Mouse (Mus musculus): ENCODE data around the gene Rpl4. TPM values are rescaled to one million over a fixed set of nuclear protein-coding genes. Genes with fewer than 3 reads are reported as not detected.
"Not testable (repeated sequence)": the region's sequence is repeated elsewhere in the genome, so short reads cannot be mapped to it uniquely, and the experiment has no call there.

Rpl4 gene
- polyA plus RNA-seq (2014; fragmentation: Nextera tagmentation; extraction: Ambion mirVana) = 1,344 and 1,393 TPM in 2 replicates

- ATAC-seq (ENCODE audit: low read depth) (peak; percentile 88), DNase-seq (ENCODE audit: low spot score) (peak; percentile 90)
- Histone ChIP-seq H3K9me3 (ENCODE audit: control insufficient read depth, low read length) (no peaks in the 10 kb centered on the region), H3K4me1 (ENCODE audit: control insufficient read depth, insufficient read depth, low read length) (peaks cover 11% of the 10 kb centered on the region; the same call in 1 of the 2 replicates), H3K27ac (replicated peaks; ENCODE audit: low read depth, low read length) (peak within 1 kb of the TSS; percentile 97), H3K27me3 (replicated peaks; ENCODE audit: control insufficient read depth, insufficient read depth, low read length) (no peaks in the 10 kb centered on the region), H3K9ac (ENCODE audit: low read depth, low read length) (peak within 1 kb of the TSS; percentile 76), H3K36me3 (ENCODE audit: control insufficient read depth, insufficient read depth, low read length) (peaks cover 35% of the 10 kb centered on the region), H3K4me3 (ENCODE audit: low read depth, low read length) (peak within 1 kb of the TSS; percentile 56), H3K4me2 (ENCODE audit: low read depth, low read length) (peak within 1 kb of the TSS; percentile 92)
- WGBS = under 1% methylated on average over 42 of the region's 42 CpGs
Measured at GRCm38 (mm10) chr9:64172816-64173665, at the start of gene Rpl4, which contains the start of gene Zwilch. Gene Rpl4 (plus strand): TSS chr9:64173375. Gene Zwilch (minus strand): TSS chr9:64173104.

- 71% methylated on average over 3 of the region's 3 CpGs for WGBS
- not testable (repeated sequence) for H3K27ac ChIP-seq (replicated peaks; ENCODE audit: low read depth, low read length); H3K9ac ChIP-seq (ENCODE audit: low read depth, low read length); H3K4me3 ChIP-seq (ENCODE audit: low read depth, low read length); DNase-seq (ENCODE audit: low spot score); H3K27me3 ChIP-seq (replicated peaks; ENCODE audit: control insufficient read depth, insufficient read depth, low read length); H3K4me2 ChIP-seq (ENCODE audit: low read depth, low read length); ATAC-seq (ENCODE audit: low read depth); H3K36me3 ChIP-seq (ENCODE audit: control insufficient read depth, insufficient read depth, low read length); H3K9me3 ChIP-seq (ENCODE audit: control insufficient read depth, low read length); H3K4me1 ChIP-seq (ENCODE audit: control insufficient read depth, insufficient read depth, low read length)
Measured at GRCm38 (mm10) chr9:64124846-64125245, 48.3 kb upstream of the Rpl4 start.

- Histone ChIP-seq H3K4me3 (ENCODE audit: low read depth, low read length) (no peak overlapping the region), H3K27ac (replicated peaks; ENCODE audit: low read depth, low read length) (no peak overlapping the region), H3K9ac (ENCODE audit: low read depth, low read length) (no peak overlapping the region), H3K4me2 (ENCODE audit: low read depth, low read length) (no peak overlapping the region), H3K9me3 (ENCODE audit: control insufficient read depth, low read length) (no peaks in the 10 kb centered on the region), H3K27me3 (replicated peaks; ENCODE audit: control insufficient read depth, insufficient read depth, low read length) (no peaks in the 10 kb centered on the region), H3K4me1 (ENCODE audit: control insufficient read depth, insufficient read depth, low read length) (0 out of 2 replicates have a peak, but pooled peaks cover 6% of the 10 kb centered on the region), H3K36me3 (ENCODE audit: control insufficient read depth, insufficient read depth, low read length) (no peaks in the 10 kb centered on the region)
- peak; percentile 73 for DNase-seq (ENCODE audit: low spot score)
- ATAC-seq (ENCODE audit: low read depth) = peak; percentile 72
- WGBS = 62% methylated on average over 3 of the region's 3 CpGs
Measured at GRCm38 (mm10) chr9:64125307-64125706, 47.9 kb upstream of the Rpl4 start.

- 49% methylated on average over 12 of the region's 12 CpGs for WGBS
- no peak for ATAC-seq (ENCODE audit: low read depth)
- Histone ChIP-seq H3K9ac (ENCODE audit: low read depth, low read length) (no peak overlapping the region), H3K27me3 (replicated peaks; ENCODE audit: control insufficient read depth, insufficient read depth, low read length) (no peaks in the 10 kb centered on the region), H3K27ac (replicated peaks; ENCODE audit: low read depth, low read length) (no peak overlapping the region), H3K4me1 (ENCODE audit: control insufficient read depth, insufficient read depth, low read length) (0 out of 2 replicates have a peak, but pooled peaks cover 6% of the 10 kb centered on the region), H3K9me3 (ENCODE audit: control insufficient read depth, low read length) (no peaks in the 10 kb centered on the region), H3K36me3 (ENCODE audit: control insufficient read depth, insufficient read depth, low read length) (no peaks in the 10 kb centered on the region), H3K4me2 (ENCODE audit: low read depth, low read length) (0 out of 2 replicates have a peak overlapping the region, but pooled peaks have one; percentile 10), H3K4me3 (ENCODE audit: low read depth, low read length) (no peak overlapping the region)
- peak; percentile 29 for DNase-seq (ENCODE audit: low spot score)
Measured at GRCm38 (mm10) chr9:64126121-64126520, 47.1 kb upstream of the Rpl4 start.

DNA sequence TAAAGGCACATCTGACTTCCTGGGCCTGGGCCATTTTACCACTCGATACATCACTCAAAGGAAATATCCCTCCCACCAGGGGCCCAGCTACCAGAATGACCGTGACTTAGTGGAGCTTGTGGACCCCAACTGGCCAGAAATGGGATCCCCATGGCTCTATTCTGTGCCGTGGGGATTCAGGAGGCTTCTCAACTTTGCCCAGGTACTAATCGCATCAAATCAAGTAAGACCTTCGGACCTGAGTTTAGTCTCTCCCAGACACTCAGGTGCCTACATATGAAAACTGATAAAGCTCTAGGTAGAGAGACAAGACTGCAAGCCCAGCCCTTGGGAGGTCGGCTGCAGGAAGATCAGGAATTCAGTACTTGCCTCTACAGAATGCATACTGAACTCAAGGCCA, 41.6 kb upstream of the Rpl4 start:
- no peak overlapping the region for H3K27ac ChIP-seq (replicated peaks; ENCODE audit: low read depth, low read length)
- 74% methylated on average over 6 of the region's 6 CpGs for WGBS
- 0 out of 2 replicates have a peak, but pooled peaks cover 2% of the 10 kb centered on the region for H3K4me1 ChIP-seq (ENCODE audit: control insufficient read depth, insufficient read depth, low read length)
- DNase-seq (ENCODE audit: low spot score) (no peak), ATAC-seq (ENCODE audit: low read depth) (no peak)
- no peak overlapping the region for H3K4me2 ChIP-seq (ENCODE audit: low read depth, low read length)
- no peak overlapping the region for H3K9ac ChIP-seq (ENCODE audit: low read depth, low read length)
- 0 out of 2 replicates have a peak, but pooled peaks cover 4% of the 10 kb centered on the region for H3K36me3 ChIP-seq (ENCODE audit: control insufficient read depth, insufficient read depth, low read length)
- no peaks in the 10 kb centered on the region for H3K27me3 ChIP-seq (replicated peaks; ENCODE audit: control insufficient read depth, insufficient read depth, low read length)
- no peak overlapping the region for H3K4me3 ChIP-seq (ENCODE audit: low read depth, low read length)
- no peaks in the 10 kb centered on the region for H3K9me3 ChIP-seq (ENCODE audit: control insufficient read depth, low read length)

- not testable (repeated sequence) for H3K4me2 ChIP-seq (ENCODE audit: low read depth, low read length); H3K9me3 ChIP-seq (ENCODE audit: control insufficient read depth, low read length); H3K9ac ChIP-seq (ENCODE audit: low read depth, low read length); H3K4me3 ChIP-seq (ENCODE audit: low read depth, low read length); H3K27me3 ChIP-seq (replicated peaks; ENCODE audit: control insufficient read depth, insufficient read depth, low read length); H3K4me1 ChIP-seq (ENCODE audit: control insufficient read depth, insufficient read depth, low read length); ATAC-seq (ENCODE audit: low read depth); H3K27ac ChIP-seq (replicated peaks; ENCODE audit: low read depth, low read length)
- H3K36me3 ChIP-seq (ENCODE audit: control insufficient read depth, insufficient read depth, low read length) = peaks cover 29% of the 10 kb centered on the region
- peak; percentile 24 for DNase-seq (ENCODE audit: low spot score)
- 5% methylated on average over 6 of the region's 6 CpGs for WGBS
Measured at GRCm38 (mm10) chr9:64138896-64139295, 34.3 kb upstream of the Rpl4 start.

GRCm38 (mm10) chr9:64139879-64140278, 33.3 kb upstream of the Rpl4 start:
- Histone ChIP-seq H3K4me1 (ENCODE audit: control insufficient read depth, insufficient read depth, low read length) (no peaks in the 10 kb centered on the region), H3K27me3 (replicated peaks; ENCODE audit: control insufficient read depth, insufficient read depth, low read length) (no peaks in the 10 kb centered on the region), H3K27ac (replicated peaks; ENCODE audit: low read depth, low read length) (no peak overlapping the region), H3K4me3 (ENCODE audit: low read depth, low read length) (no peak overlapping the region), H3K36me3 (ENCODE audit: control insufficient read depth, insufficient read depth, low read length) (peaks cover 34% of the 10 kb centered on the region), H3K9me3 (ENCODE audit: control insufficient read depth, low read length) (no peaks in the 10 kb centered on the region), H3K4me2 (ENCODE audit: low read depth, low read length) (no peak overlapping the region), H3K9ac (ENCODE audit: low read depth, low read length) (no peak overlapping the region)
- 85% methylated on average over 9 of the region's 9 CpGs for WGBS
- DNase-seq (ENCODE audit: low spot score) (no peak), ATAC-seq (ENCODE audit: low read depth) (no peak)

GRCm38 (mm10) chr9:64156641-64157040, 16.5 kb upstream of the Rpl4 start:
- no peak for ATAC-seq (ENCODE audit: low read depth)
- no peaks in the 10 kb centered on the region for H3K27me3 ChIP-seq (replicated peaks; ENCODE audit: control insufficient read depth, insufficient read depth, low read length)
- no peak overlapping the region for H3K4me3 ChIP-seq (ENCODE audit: low read depth, low read length)
- no peaks in the 10 kb centered on the region for H3K9me3 ChIP-seq (ENCODE audit: control insufficient read depth, low read length)
- 100% methylated on average over 1 of the region's 1 CpGs for WGBS
- no peak overlapping the region for H3K4me2 ChIP-seq (ENCODE audit: low read depth, low read length)
- H3K27ac ChIP-seq (replicated peaks; ENCODE audit: low read depth, low read length) = no peak overlapping the region
- no peak for DNase-seq (ENCODE audit: low spot score)
- peaks cover 74% of the 10 kb centered on the region for H3K36me3 ChIP-seq (ENCODE audit: control insufficient read depth, insufficient read depth, low read length)
- H3K4me1 ChIP-seq (ENCODE audit: control insufficient read depth, insufficient read depth, low read length) = no peaks in the 10 kb centered on the region
- H3K9ac ChIP-seq (ENCODE audit: low read depth, low read length) = no peak overlapping the region

All from embryonic facial prominence, embryonic 14.5 days (tissue).